Mouse (Mus musculus): ENCODE results near the gene Tmem41b. TPM values are rescaled to one million over a fixed set of nuclear protein-coding genes. Genes with fewer than 3 reads are reported as not detected.
A peak's percentile ranks its signal among the peaks of the same experiment; 100 is the strongest.
"Not testable (repeated sequence)": the region's sequence is repeated elsewhere in the genome, so short reads cannot be mapped to it uniquely, and the experiment has no call there.

Tmem41b gene
- polyA plus RNA-seq, 1 experiment = 27.1 TPM

DNA sequence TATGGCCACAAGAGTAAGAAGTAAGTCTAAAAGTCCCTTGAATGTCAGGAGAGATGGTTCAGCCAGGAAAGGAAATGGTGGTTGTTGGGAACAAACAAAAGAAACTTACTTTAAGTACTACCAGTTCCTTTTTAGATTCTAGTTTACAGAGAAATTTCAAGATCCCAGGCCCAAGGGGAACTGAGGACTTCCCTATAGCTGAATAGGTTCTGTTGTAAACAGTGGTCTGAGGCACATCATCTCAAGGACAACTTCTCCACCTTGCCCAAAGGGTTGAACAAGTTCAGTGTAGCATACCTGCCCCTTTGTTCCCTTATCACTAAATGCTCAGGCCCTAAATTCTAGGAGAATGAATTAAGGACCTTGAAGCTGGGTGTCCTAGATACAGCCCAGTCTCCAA, 15.4 kb upstream of the Tmem41b start:
- peak; percentile 7 for DNase-seq
- no peak overlapping the region for H3K27ac ChIP-seq (ENCODE audit: insufficient read depth, low read depth, low read length)
- H3K4me1 ChIP-seq (ENCODE audit: control insufficient read depth, insufficient read depth, low read length) = no peaks in the 10 kb centered on the region
- TF ChIP-seq CTCF (conservative IDR thresholded peaks at IDR 0.05; ENCODE audit: insufficient read depth, insufficient read length, low read depth, low read length) (no peak), POLR2A (IDR thresholded peaks at IDR 0.05; ENCODE audit: low read depth, low read length) (no peak)
- no peaks in the 10 kb centered on the region for H3K36me3 ChIP-seq (ENCODE audit: control insufficient read depth, insufficient read depth, low read length)
- no peaks in the 10 kb centered on the region for H3K27me3 ChIP-seq (replicated peaks; ENCODE audit: control insufficient read depth, insufficient read depth, low read length)
- H3K4me3 ChIP-seq (ENCODE audit: insufficient read depth, low read depth, low read length) = no peak overlapping the region

DNA sequence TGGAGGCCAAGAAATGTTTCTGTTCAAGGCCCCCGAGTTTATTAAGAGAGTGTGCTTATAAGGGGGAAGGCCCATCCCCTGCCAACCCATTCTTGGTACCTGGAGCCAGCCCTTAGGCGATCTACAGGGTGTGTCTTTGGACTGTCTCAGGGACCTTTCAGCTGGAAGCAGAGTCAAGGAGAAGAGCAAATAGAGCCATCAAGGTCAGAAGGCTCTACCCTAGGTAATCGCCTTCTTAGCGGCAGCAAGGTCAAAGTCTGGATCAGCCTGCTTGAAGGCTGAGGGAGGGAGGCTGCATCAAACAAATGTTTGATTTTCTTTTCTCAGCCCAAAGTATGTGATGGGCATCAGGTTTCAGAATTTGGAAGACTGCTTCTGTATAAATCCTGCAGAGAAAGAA, 11.7 kb upstream of the Tmem41b start:
- peak; percentile 14 for DNase-seq
- 71% methylated on average over 4 of the region's 4 CpGs for WGBS
- no peaks in the 10 kb centered on the region for H3K36me3 ChIP-seq (ENCODE audit: control insufficient read depth, insufficient read depth, low read length)
- TF ChIP-seq POLR2A (IDR thresholded peaks at IDR 0.05; ENCODE audit: low read depth, low read length) (no peak), CTCF (conservative IDR thresholded peaks at IDR 0.05; ENCODE audit: insufficient read depth, insufficient read length, low read depth, low read length) (no peak)
- no peak overlapping the region for H3K27ac ChIP-seq (ENCODE audit: insufficient read depth, low read depth, low read length)
- no peaks in the 10 kb centered on the region for H3K27me3 ChIP-seq (replicated peaks; ENCODE audit: control insufficient read depth, insufficient read depth, low read length)
- H3K4me1 ChIP-seq (ENCODE audit: control insufficient read depth, insufficient read depth, low read length) = peaks cover 5% of the 10 kb centered on the region
- H3K4me3 ChIP-seq (ENCODE audit: insufficient read depth, low read depth, low read length) = no peak overlapping the region

- WGBS = 40% methylated on average over 2 of the region's 2 CpGs
- Histone ChIP-seq H3K4me1 (ENCODE audit: control insufficient read depth, insufficient read depth, low read length) (peaks cover 8% of the 10 kb centered on the region), H3K4me3 (ENCODE audit: insufficient read depth, low read depth, low read length) (no peak overlapping the region), H3K36me3 (ENCODE audit: control insufficient read depth, insufficient read depth, low read length) (no peaks in the 10 kb centered on the region), H3K27me3 (replicated peaks; ENCODE audit: control insufficient read depth, insufficient read depth, low read length) (no peaks in the 10 kb centered on the region), H3K27ac (ENCODE audit: insufficient read depth, low read depth, low read length) (peak overlapping the region; percentile 11; the same call in 1 of the 2 replicates)
- peak; percentile 89 for DNase-seq
- no peak for TF ChIP-seq POLR2A (IDR thresholded peaks at IDR 0.05; ENCODE audit: low read depth, low read length)
- no peak for TF ChIP-seq CTCF (conservative IDR thresholded peaks at IDR 0.05; ENCODE audit: insufficient read depth, insufficient read length, low read depth, low read length)
Measured at GRCm38 (mm10) chr7:109993157-109993959, 6.6 kb upstream of the Tmem41b start.

DNA sequence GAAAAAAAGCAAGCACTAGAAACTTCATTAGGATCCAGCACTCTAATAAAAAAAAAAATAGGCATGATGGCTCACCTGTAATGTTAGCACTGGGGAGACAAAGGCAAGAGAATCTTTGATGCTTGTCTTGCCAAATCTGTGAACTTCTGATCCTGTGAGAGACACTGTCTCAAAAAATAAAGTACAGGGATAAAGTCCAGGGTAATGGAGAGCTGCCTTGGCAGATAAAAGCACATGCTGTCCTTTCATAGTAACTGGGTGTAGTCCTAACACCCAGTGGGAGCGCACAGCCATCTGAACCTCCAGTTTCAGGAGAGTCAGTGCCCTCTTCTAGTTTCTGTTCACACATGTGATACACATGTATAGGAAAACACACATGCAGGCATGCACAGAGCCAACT, 4.6 kb upstream of the Tmem41b start:
- Histone ChIP-seq H3K4me3 (ENCODE audit: insufficient read depth, low read depth, low read length) (no peak overlapping the region), H3K27me3 (replicated peaks; ENCODE audit: control insufficient read depth, insufficient read depth, low read length) (no peaks in the 10 kb centered on the region), H3K4me1 (ENCODE audit: control insufficient read depth, insufficient read depth, low read length) (peaks cover 8% of the 10 kb centered on the region), H3K36me3 (ENCODE audit: control insufficient read depth, insufficient read depth, low read length) (no peaks in the 10 kb centered on the region), H3K27ac (ENCODE audit: insufficient read depth, low read depth, low read length) (no peak overlapping the region)
- WGBS = 56% methylated on average over 1 of the region's 1 CpGs
- peak; percentile 44 for DNase-seq
- TF ChIP-seq POLR2A (IDR thresholded peaks at IDR 0.05; ENCODE audit: low read depth, low read length) (no peak), CTCF (conservative IDR thresholded peaks at IDR 0.05; ENCODE audit: insufficient read depth, insufficient read length, low read depth, low read length) (no peak)

DNA sequence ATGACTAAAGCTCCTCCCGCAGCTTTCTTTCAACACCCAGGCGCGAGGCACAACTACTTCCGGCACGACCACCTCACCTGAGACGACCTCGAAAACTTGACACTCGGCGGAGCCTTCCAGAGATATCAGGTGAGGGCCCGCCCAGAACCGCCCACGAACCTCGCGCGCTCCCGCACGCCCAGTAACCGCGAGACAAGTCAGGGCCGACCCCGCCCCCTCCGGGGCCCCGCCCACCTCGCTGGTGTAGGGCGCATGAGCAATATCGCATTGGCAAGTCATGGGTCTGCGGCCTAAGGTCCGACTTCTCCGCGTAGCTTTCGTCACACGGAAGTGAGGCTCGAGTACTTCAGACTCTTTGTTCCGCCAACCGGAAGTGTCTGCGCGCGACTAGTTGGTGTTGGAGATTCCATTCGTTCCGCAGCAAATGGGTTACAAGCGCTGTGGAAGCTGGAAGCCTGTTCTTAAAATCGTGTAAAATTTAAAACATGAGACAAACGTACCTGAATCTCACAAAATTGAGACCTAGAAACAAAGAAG, 528 bp downstream of the Tmem41b start:
- DNase-seq = peak; percentile 100
- Histone ChIP-seq H3K27ac (ENCODE audit: insufficient read depth, low read depth, low read length) (peak overlapping the region; percentile 28; the same call in 1 of the 2 replicates), H3K4me3 (ENCODE audit: insufficient read depth, low read depth, low read length) (peak overlapping the region; percentile 66), H3K27me3 (replicated peaks; ENCODE audit: control insufficient read depth, insufficient read depth, low read length) (no peaks in the 10 kb centered on the region), H3K36me3 (ENCODE audit: control insufficient read depth, insufficient read depth, low read length) (peaks cover 3% of the 10 kb centered on the region; the same call in 1 of the 2 replicates), H3K4me1 (ENCODE audit: control insufficient read depth, insufficient read depth, low read length) (no peaks in the 10 kb centered on the region; the same call in 1 of the 2 replicates)
- TF ChIP-seq CTCF (conservative IDR thresholded peaks at IDR 0.05; ENCODE audit: insufficient read depth, insufficient read length, low read depth, low read length) = no peak
- peak; percentile 20 for TF ChIP-seq POLR2A (IDR thresholded peaks at IDR 0.05; ENCODE audit: low read depth, low read length)
- WGBS = under 1% methylated on average over 43 of the region's 43 CpGs

DNA sequence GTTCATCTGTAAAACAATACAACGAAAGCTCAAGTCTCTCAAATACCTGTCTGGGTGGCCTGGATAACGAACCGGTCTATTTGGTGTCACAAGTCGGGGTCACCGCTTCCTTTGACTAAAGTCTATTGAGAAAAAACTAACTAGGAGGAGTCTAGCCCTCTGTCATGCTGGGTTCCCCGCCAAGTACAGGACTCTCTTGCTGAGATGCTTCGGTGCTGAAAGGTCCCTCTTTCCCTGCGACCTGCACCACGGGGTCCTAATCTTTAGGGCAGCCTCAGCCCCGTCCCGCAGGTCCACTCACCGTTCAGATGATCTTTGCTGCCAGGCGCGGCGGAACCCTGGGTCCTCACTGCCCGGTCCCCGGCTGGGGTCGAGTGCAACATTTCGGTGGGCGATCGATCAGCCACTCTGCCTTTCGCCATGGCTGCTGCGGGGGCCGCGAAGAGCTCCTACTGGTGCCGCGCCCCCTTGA, 1.0 kb downstream of the Tmem41b start:
- 0 out of 2 replicates have a peak overlapping the region, but pooled peaks have one; percentile 28 for H3K27ac ChIP-seq (ENCODE audit: insufficient read depth, low read depth, low read length)
- WGBS = under 1% methylated on average over 27 of the region's 27 CpGs

GRCm38 (mm10) chr7:109984608-109985007, 2.1 kb downstream of the Tmem41b start:
- not testable (repeated sequence) for H3K4me3 ChIP-seq (ENCODE audit: insufficient read depth, low read depth, low read length); H3K27me3 ChIP-seq (replicated peaks; ENCODE audit: control insufficient read depth, insufficient read depth, low read length); H3K4me1 ChIP-seq (ENCODE audit: control insufficient read depth, insufficient read depth, low read length); DNase-seq; H3K27ac ChIP-seq (ENCODE audit: insufficient read depth, low read depth, low read length); H3K36me3 ChIP-seq (ENCODE audit: control insufficient read depth, insufficient read depth, low read length)
- WGBS = 64% methylated on average over 5 of the region's 5 CpGs

More for the DNA sequence above, 1.0 kb downstream of the Tmem41b start:
- H3K36me3 ChIP-seq (ENCODE audit: control insufficient read depth, insufficient read depth, low read length) = peaks cover 3% of the 10 kb centered on the region; the same call in 1 of the 2 replicates
- no peaks in the 10 kb centered on the region; the same call in 1 of the 2 replicates for H3K4me1 ChIP-seq (ENCODE audit: control insufficient read depth, insufficient read depth, low read length)
- peak overlapping the region; percentile 66 for H3K4me3 ChIP-seq (ENCODE audit: insufficient read depth, low read depth, low read length)
- no peak for TF ChIP-seq POLR2A (IDR thresholded peaks at IDR 0.05; ENCODE audit: low read depth, low read length)
- TF ChIP-seq CTCF (conservative IDR thresholded peaks at IDR 0.05; ENCODE audit: insufficient read depth, insufficient read length, low read depth, low read length) = no peak
- peak; percentile 41 for DNase-seq
- no peaks in the 10 kb centered on the region for H3K27me3 ChIP-seq (replicated peaks; ENCODE audit: control insufficient read depth, insufficient read depth, low read length)

All from kidney, adult 2 months (tissue).